Mouse (Mus musculus) skeletal muscle tissue, adult 2 months (tissue): ENCODE measurements around the gene Glis3.

Source experiments
- DNase-seq: peaks from one replicate; pipeline ENCODE4 v3.0.0-alpha.2; 2012; ENCODE audit warnings: low read depth, low spot score

The Glis3 gene

DNA sequence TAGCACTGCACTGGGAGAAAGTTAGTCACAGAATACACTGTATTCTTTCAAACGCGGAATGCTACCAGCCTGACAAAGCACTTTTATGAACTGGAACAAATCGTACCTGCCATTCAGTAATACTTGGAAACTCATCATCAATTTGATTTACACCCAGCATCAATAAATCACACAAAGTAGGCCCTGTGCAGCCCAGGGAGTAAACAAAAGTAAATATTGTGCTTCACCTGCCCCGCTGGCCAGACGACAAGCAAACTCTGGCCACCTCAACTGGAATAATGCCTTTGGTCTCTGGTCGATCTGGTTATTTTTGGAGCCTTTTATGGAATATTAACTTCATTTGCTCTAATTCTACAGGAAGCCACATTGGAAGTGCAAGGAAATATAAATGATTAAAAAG, 23.0 kb downstream of the Glis3 start:
- DNase-seq: no peak

DNA sequence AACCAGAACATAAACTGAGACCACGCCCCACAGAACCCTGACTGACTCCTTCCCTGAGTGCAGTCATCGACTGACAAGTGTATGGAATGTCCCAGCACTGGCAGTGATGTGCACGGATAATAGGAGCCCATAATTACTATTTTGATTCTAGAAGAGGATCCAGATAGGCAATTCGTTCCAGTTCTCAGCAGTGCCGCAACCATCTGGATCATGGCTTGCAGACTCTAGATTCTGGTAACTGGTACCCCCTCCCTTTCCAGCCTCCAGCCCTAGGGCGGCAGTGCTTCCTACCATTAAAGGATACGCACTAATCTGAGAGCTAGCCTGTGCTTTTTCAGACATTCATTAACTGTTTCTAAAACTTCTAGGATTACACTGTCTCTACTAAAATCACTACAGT, 24.7 kb downstream of the Glis3 start:
- no peak for DNase-seq

DNA sequence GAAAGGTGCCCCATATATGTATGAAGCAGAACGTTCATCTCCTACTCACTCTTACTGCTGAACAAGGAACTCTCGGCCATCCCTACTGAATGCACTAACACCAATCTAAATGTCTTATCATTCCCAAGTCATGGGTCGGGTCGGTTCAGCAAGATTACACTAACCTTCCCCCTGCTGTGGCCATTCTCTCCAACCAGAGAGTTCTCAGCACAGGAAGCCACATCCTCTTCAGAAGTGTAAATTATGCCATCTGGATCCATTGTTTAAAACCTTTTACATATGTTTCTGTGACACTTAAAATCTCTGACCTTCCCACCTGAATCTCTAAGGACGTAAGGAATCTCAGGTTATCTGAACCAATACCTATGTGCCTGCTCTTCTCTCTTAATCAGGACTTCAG, 29.0 kb downstream of the Glis3 start:
- no peak for DNase-seq

DNA sequence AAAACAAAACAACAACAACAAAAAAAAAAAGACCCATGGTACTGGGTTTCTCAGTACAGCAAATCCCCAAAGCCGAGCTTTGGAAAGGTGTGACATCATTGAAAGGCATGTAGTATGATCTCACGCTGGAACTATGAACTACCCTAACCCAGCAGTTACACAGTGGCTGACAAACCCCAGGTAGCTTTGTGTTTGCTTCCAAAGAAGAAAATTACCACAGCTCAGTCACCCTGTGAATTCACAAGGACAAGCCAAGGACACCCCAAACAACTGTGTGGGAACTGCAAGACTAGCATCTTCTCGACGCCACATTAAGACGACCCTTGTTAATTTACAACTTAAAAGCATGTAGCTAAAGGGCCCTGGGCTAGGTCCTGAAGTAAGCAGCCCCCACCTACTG, 30.4 kb downstream of the Glis3 start:
- DNase-seq: no peak

DNA sequence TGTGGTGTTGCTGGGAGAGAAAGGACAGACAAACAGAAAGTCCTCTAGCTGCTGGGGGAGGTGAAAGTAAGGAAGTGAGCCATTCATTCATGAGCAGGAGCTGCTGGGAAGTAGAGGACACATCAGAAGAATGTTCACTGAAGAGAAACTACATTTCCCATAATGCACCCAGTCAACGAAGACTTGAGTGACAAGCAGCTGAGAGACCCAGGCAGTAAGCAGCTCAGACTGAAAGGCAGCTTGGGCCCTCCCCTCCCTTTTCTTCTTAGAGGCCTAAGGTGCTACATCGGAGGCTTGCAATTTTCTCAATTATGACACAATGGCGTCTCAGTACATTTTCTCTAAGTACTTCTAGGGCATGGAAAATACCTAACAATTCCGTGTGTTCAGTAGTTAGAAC, 31.0 kb downstream of the Glis3 start:
- DNase-seq: no peak

DNA sequence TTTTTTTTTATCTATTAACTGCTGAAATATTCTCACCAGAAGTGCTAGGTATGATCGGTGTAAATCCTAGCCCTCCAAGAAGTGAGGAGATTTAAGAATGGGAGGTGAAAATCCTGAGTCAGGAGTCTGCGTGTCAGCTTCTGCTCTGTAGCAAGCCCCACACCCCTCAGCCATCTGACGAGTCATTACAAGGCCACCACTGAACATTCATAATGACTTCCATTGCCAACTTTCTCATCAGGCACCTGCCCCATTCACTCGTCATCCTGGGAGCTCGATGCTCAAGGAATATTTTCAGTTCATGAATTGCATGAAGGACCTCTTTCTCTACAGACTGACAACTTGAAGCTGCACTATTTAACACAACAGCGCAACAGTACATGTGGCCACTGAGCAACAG, 32.5 kb downstream of the Glis3 start:
- no peak for DNase-seq

DNA sequence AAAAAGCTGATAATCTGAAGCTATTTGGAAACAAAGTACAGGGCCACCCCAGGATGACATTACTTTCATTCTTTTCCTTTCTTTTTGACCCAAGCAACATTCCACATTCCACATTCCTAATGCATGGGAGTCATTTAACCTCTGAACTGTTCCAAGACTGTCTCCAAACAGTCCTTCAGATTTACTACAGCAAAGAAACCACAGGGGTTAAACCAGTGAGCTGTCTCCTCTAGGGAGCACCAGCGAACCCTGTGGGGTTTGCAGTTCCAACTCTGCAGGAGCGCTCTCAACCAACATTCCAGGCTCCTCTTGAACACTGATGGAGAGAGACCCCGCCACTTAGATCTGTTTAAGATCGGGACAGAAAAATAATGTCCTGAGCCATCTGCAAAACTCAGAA, 33.6 kb downstream of the Glis3 start:
- DNase-seq: no peak

DNA sequence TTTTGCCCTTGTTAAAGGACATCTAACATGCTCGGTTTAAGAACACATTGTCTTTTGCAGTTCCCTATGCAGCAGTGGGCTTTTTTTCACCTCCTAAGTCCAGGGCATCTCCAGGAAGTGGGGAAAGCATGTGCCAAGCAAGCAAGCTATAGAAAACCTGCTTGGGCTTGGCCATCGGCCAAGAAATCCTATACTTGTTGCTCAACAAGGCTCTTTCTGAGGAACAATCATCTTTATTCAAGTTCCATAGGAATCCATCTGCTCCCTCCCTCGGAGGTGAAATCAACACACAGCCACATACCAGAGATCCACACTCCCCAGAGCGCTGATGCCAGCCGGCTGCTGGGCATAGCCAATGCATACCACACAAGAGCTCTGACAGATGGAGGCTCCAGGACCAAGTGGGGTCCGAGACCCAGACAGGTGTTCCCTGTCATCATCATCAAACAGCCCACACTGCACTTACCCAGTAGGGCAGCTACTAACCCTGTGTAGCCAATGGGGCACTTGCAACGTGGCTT, 39.0 kb downstream of the Glis3 start:
- DNase-seq: no peak

DNA sequence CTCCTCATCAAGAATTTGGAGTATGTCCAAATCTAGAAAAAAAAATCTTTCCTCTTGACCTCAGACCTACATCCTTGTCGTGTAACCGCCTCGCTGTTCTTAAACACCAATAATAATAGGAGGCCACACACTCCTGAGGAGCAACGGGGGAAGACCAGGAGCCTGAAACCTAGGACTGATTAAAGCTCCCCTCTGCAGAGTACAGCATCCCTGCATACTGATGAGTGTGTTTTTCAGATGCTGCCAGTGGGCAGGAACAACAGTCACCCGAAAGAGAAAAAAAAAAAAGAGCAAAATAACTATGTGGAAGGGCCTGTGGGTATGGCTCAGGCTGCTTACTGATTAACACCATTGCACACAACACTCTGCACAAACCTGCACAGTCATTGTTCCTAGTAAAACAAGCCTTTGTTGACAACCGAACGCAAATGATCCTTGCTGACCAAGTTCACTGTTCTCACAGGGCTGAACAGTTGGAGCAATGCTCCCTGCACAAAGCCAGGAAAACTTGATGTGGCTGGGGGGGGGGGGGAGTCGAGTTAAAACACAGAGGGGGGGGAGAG, 43.8 kb downstream of the Glis3 start:
- no peak for DNase-seq

DNA sequence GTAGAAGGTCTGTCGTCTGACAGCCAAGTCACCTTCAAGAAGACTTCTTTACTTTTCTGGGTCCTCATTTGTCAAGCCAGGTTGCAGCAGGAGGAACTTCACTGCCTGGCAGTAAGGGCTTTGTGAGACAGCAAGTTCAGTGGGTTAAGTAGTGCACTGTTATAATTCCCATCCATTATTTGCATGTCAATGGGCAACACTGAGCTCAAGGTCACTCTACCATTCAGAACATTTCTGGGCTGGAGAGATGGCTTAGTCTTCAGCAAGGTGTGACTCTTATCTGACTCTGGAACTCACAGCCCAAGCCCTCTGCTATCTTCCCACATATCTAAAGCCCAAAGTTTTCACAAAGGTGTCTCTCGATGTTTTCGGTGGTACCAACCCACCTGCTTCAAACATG, 44.9 kb downstream of the Glis3 start:
- DNase-seq: no peak

DNA sequence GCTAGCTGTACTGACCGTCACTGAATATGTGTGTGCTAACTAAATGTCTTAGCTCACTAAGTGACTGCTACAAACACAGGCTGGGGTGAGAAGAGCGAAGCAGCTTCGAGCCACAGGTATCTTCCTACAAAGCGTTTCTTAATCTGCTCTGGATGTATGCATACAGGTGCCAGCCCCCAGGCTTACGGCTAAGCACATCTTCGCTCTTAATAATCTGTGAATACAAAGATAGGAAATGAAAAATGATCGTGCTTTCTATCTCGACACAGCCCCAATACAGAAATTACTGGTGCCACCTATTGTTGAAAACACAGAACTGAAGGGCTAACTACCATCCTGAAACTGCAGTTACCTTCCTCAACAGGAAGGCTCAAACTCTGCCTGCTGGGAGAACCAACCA, 51.5 kb downstream of the Glis3 start:
- DNase-seq: no peak

DNA sequence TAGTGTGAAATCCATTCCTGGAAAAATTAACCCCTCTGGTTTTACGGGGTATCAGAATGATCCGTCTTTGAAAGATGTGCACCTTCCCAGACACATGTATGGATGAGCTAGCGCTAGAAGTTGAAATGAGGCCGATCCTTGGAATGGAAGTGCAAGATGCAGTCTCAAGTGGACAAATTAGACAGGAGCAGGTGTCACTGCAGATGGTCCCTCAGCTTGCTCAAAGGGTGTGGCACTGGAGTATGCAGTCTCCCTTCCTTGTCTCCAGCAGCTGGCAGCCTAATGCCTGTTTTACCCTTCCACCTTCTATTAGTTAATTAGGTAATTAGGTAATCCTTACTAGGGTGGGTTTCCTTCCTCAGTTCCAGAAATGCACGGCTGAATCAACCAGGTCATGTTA, 53.7 kb downstream of the Glis3 start:
- no peak for DNase-seq

DNA sequence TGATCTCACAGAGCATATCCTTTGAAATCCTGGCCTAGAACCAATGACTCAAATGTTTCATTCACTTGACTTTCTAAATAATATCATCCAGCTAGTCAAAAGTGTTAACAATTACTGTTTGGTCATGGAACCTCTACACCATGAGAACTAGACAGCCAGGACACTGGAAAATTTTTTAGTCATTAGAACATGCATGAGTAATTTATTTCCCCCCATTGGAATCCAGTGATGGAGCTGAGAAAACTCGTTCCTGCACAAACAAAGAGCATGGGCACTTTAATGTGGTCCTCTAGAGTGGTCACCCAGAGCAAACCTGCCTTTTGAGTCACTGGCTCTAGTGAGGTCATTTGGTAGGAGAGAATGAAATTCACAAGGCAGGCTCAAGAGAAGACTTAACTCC, 55.3 kb downstream of the Glis3 start:
- DNase-seq: no peak

DNA sequence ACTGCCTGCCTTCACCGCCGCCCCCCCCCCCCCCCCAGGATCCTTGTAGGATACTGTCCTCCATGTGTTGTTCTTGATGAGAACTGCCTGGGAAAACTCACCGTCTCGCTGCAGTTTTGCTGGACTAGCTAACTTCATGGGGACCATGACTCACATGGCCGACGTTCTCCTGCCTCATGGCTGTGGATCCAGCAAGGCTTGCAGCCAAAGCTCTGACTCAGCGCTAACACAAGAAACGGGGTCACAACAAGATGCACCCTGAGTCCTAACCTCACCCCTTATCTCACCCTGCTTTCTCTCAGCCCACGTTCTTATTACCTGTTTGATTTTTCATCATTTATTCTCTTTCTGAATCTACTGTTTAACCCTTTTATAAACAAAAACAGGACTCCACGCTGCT, 56.2 kb downstream of the Glis3 start:
- DNase-seq: peak; percentile 66

DNA sequence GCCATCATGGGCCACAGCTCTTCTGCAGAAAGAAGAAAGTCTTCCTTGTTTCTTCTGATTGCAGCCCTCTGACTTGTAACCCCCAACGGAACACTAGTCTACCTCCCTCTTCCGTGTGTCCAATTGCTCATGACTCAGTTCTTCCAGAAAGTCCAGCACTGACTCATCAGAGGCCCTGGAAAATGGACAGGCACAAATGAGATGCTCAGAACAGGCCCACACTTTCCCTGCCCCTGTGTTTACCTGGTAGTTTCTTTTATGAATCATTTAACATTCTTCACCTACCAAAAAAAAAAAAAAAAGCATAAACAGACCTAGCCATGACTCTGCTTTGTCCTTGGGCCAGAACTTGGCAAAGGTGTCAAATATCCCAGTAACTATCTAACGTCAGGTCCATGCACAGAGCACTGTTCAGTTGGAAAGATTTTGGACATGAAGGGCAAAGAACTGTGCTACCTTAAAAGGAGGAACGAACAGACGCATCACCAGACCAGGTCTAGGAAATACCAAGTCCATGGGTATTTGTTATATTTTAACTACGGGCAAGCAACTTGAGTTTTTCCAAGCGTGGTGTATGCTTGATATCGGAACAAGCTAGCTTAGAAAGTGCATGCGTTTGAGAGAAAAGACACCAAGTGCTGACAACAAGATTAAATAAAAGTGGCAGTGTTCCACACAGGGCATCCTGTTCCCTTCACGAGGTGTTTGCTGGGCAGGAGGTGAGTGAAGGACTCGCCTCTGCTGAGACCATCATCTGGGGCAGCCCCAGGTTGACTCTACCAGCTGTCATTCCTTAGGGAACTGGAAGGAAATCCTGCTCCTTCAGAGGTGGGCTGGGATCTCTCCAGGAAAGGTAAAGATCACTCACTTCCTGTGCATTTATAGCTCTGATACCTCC, 58.0 kb downstream of the Glis3 start:
- DNase-seq: peak; percentile 5

DNA sequence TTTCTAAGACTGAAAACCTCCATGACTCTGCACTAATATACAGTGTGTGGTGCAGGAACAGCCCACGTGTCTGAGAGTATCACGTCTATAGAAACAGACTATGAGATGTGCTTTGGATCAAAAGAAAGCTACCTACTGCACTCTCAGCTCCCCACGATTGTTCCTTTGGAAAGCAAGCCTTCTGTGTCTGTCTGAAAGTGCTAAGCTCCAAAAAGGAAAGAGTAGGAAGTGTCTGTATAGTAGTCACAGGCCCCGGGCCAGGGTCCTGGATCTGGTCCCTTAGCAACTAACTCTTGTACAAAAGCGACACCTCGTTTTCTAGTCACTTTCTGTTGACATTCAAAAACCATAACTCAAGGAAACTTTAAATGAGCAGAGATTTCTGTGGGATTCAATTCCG, 62.1 kb downstream of the Glis3 start:
- no peak for DNase-seq

DNA sequence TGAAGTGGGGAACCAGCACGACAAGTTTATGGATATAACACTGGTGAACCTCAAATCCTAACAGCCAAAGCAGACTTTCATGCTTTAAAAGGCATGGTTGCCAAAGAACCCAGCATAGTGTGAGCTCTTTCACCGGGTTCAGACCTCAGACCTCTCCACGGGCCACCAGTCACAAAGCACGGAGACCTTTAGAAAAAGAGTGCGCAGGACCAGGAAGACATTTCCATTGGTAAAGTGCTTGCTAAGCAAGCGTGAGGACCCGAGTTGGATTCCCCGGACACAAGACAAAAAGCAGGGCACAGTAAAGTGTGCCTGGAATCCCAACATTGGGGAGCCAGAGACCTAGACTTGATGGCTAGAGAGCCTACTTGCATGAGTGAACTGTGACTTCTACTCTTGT, 62.7 kb downstream of the Glis3 start:
- DNase-seq: no peak

DNA sequence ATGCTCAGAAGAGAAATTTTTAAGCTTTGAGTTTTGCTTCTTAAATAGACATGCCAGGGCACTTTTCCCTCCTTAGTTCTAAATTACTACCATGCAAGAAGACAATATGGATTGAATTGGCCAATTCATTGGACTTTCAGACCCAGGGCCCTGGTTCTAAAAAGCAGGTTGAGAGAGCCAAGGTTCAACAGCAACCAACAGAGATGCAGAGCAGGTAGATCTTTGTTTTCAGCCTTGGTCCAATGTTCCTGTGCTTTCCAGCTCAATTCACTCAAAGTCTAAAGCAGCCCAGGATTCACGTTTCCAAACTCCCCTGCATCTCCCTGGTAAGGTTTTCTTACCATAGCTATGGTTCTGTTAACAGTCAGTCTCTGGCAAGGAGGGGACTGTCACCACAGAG, 63.4 kb downstream of the Glis3 start:
- no peak for DNase-seq

DNA sequence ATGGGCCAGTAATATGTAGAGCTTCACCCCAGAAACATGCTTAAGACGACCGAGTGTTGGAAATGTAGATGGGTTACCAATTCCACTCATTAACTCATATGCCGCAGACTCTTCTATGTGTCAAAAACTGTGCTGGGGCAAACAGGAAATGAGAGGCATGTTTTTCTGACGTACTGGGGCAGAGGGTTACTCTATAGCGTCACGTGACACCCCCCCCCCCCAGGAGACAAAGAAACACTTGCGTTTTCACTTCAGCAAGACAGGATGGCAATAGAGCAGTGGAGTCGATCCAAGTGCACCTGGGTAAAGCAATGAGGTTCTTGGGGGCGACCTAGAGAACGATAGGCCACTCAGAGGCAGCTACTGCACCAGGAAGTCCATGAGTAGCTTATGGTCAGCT, 67.6 kb downstream of the Glis3 start:
- DNase-seq: no peak

DNA sequence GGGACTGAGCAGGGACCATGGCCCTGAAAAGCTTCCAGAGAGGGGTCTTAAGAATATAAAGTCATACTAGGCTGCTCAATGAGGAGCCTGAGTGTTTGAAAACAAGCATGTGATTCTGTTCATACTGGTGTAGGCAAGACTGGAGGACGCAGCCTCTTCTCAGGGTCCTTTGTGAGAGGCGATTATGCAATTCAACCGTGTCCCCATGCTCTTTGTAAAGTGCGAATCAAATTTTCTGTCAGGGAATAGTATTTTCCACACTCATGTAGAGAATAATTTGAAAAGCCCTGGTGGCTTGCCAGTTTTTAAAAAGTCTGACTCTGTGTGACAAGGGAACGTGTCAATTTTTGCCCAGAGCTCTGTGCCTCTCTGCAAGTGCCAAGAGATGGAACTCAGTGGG, 71.1 kb downstream of the Glis3 start:
- DNase-seq: no peak

DNA sequence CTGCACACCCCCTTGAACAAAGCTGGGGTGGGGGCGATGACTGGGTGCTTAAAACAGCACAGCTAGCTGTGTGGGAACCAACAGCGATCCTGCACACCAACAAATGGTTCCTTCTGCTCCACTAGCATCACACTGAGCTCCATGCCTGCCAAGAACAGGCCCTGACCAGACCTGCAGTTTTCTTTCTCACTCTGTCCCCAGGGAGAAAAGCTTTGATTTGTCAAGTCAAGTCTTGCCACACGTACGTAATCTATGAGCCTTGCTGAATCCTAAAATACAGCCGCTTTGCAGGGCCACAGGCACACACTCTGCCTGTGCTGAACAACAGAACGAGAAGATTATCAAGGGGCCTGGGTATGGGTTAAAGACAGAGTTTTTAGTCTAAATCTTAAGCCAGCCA, 71.6 kb downstream of the Glis3 start:
- peak; percentile 7 for DNase-seq

DNA sequence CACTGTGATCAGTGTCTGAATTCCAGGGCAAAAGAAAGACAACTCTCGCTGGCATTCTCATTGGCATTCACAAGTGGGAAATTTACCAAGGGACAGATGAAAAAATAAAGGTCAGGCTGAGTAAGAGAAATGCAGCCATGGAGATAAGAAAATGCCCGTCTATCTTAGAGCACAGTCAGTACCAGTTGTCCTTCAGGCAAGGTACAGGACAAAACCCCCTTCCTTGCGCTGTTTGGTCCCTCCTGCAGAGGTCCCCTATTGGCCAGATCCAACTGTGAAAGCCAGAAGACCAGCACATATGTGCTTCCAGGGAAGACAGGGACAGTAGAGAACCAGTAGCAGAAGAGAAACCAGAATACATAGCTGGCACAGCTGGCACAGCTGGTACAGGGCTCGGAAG, 79.0 kb downstream of the Glis3 start:
- DNase-seq: no peak

DNA sequence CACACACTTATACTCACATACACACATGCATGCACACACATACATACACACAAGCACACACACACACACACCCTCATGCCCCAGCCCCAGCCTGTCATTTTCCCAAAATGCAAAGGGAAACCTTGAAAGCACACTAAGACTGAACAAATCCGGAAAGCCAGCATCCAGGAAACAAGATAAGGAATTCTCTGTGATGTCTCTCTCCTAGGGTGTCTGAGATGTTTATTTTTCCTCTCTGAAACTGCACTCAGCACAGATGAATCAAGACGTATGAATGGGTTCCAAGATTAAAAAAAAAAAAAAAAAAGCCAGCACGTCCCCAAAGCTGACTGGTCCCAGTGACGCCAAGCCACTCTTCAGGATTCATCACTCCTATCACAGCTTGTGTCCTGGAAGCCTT, 85.7 kb downstream of the Glis3 start:
- DNase-seq: no peak
